Mouse (Mus musculus): ENCODE results near the gene 4930550L24Rik. TPM values are rescaled to one million over a fixed set of nuclear protein-coding genes. Genes with fewer than 3 reads are reported as not detected.

4930550L24Rik gene
- polyA plus RNA-seq (2012; rRNA removed) = not detected in 2 replicates

DNA sequence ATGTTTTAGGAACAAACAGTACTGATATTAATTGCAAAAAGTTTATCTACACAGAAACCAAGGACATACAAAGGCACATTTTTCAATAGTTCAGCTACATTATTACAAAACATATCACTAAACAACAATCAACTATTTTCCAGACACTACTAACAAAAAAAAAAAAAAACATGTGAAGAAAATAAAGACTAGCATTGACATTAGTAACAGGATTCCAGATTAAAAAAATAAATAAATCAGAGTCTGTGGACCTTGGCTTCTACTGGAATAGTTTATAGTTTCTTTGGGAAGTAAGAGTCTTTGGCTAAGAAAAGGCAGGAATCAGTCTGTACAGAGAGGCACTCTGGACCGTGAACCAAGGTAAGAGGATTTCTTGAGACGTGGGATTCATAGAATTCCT lies at the start of gene 4930550L24Rik:
Gene 4930550L24Rik, plus strand, starts transcription at position 301 of the 400 bp plus-strand sequence.
- no peak for DNase-seq (ENCODE audit: extremely low spot score in 1 of 2, low spot score in 1 of 2)

DNA sequence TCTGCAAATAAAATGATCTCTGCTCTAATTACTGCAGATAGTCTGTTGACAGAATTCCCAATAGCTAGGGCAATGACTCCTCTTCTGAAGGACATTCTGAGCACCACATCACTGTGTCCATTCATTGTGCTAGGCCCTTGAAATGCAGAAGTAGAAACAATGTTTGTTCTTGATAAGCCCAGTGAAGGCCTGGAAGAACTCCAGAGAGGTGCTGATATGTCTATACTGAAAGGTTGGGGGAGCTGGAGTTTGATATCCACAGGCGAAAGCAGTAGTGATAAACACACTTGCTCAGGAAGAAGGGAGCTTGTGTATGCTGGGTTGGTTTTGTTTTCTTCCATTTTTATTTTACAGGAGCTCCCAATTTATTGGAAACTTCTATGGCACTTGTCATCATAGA lies 8.4 kb upstream of the 4930550L24Rik start:
- no peak for DNase-seq (ENCODE audit: extremely low spot score in 1 of 2, low spot score in 1 of 2)

DNA sequence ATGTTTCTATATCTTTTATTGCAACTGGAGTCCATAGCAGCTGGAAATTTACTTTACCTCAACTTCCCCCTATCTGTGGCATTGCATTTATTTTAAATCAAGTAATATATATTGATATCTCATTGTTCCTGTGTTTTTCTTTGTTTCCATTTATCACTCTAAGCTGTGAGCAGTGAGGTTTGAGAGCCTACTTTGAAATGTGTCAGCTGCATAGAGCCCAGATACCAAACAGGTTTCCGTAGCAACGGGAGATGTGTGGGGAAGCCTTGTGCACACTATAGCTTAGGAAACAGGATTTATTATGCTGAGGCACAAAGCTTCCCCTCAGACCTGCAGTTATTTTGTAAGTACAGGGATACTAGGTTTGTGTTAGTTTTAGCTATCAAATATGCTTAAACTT lies 58.8 kb downstream of the 4930550L24Rik start:
- peak in 1 of 2 experiments; percentile 5 for DNase-seq (ENCODE audit: extremely low spot score in 1 of 2, low spot score in 1 of 2)

All from frontal cortex, adult 2 months (tissue).